Mouse (Mus musculus) left cerebral cortex, postnatal 36 days (tissue): ENCODE results near the gene Srp72. TPM values are rescaled to one million over a fixed set of nuclear protein-coding genes. Genes with fewer than 3 reads are reported as not detected.

Experiments used
- DNase-seq, 2 experiments: peaks; one replicate each; pipeline ENCODE4 v3.0.0; 2021 to 2022; ENCODE audit warnings: low spot score in 2 of 2, mixed read lengths in 1 of 2
- intact Hi-C: fragments of 180-260 bp; cut with DNase I; formaldehyde crosslinking; loops from one replicate; pipeline ENCODE4 v1.15.1; 2025
- total RNA-seq, 2 experiments: library from RNA; stranded (reverse); gene quantifications; 2 replicates each; pipeline ENCODE4 v1.2.3; 2021

The Srp72 gene
- total RNA-seq, result 100 to 1,000 TPM in 1 of 2 experiments, 10 to 100 TPM in 1; 95.5 to 105 TPM

DNA sequence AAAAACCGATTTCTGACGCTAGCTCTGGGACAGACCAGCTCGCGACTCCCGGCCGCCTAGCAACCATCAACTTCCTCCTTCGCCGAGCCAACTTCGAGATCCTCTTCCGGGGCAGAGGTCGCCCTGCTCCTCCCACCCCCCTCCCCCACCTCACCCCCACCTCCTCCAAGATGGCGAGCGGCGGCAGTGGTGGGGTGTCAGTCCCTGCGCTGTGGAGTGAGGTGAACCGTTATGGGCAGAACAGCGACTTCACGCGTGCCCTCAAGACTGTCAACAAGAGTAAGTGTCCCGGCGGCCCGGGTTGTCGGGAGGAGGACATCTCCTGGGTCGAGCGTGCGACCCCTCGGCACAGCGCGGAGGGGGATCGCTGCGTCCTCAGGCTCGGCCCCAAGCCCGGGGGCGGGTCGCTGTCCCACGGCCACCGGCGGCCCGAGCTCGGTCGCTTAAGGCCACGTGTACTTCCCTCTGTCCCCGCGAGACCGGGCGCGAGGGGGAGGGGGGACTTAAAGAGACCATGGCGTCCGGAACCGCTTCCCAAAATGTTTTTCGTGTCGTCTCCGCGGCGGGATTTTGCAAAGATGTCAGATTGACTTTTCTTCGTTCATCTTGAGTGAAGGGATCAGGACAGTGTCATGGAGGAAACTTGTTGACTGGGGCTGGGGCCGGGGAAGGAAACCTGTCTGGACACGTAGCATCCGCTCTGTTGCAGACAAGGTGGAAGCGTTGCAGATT, at the start of gene Srp72:
Srp72 (plus strand) TSS at position 130 of the 732 bp plus-strand sequence.
- intact Hi-C loops, result no loop called here
- peak; percentile 78 to 82 for DNase-seq

DNA sequence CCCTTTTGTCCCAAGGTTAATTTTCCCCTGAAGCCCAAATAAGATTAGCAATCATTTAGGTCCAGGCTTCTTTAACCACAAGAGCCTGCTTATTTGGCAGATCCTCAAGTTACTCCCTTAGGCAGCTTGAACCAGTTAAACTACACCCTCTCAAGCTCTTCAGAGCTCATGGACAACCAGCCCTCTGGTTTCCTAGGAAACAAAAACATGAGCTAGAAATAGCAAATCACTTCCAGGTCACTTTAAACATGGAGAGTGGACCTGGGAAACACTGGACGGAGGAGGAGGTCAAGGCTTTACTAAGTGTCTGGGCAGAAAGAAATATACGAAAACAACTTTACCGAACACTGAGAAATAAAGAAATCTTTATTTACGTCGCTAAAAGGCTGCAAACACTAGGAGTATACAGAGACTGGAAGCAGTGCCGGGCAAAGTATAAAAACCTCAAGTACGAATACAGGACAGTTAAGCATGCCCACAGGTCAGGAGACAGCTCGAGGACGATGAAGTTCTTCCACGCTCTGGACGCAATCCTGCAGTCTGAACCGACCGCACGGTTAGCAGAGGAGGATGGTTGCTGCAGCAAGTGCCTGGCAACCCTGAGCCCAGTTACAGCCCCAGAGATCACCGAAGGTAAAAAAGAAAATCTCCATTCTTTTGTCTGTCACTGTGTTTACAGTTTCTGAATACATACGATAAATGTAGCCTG, 46.2 kb upstream of the Srp72 start:
- intact Hi-C loops, result no loop called here
- no peak for DNase-seq

DNA sequence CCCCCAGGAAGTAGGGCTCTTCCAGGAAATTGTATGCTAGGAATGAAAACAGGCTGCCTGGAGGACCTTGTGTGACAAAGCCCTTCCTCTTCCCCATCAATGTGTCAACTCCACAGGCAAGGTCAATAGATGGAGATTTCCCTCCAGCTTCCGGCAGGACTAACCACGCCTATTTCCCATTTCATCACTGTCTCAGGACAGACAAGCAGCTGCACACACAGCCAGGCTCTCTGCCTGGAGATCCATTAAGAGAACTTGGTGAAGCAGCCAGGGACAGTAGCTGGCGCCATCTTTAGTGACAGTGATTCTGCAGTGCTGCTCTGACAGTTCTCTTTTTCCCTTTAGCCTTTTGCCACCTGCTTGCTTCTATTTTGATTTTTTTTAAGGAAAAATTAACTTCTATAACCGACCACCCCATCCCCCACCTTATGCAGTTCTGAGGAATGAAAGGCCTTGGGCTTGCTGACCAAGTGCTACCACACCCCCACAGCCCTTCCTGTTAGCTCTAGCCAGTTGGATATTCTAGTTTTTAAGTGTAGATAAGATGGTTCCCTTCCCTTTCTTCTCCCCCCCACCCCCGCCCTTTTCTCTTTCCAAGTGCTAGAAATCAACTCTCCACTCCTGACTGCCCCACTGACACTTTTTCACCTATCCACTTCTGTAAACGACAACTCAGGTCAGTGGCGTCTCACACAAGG, 45.2 kb upstream of the Srp72 start:
- no peak for DNase-seq
- intact Hi-C loops, result no loop called here

DNA sequence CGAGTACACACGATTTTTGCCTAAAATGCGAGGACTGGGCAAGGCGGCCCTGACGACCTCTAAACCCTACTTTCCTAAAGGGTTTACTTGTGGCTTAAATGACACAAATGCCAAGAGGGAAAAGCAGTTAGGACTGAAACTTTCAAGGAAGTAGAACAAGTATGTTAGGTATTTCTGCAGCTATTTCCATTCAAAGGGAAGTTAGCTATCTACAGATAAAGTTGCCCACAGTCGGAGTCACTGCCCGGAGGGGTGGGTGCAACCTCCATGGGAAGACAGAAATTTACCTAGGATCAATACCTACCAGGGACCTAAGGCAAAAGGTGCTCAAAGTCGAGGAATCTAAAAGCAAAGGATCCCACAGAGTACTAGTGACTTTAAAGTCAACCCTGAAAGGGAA, 34.8 kb upstream of the Srp72 start:
- intact Hi-C loops, result no loop called here
- no peak for DNase-seq

DNA sequence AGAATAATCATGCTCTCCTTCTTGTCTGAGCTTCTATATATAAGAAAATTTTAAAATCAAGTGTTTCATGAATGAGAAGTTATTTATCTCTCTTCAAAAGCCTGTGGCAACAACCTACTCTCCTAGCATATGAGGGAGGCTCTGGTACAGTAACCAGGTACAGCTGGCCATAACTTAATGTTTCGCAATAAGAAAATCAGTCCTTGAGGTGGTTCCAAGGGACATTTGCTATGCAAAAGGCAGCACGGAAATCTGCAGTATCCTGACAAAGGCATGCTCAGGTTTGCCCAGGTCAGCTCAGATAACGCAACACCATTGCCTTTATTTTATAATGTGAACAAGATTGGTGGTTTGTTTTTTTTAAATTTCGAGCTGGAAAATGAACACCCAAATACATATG, 32.5 kb upstream of the Srp72 start:
- DNase-seq, result no peak
- intact Hi-C loops, result no loop called here

DNA sequence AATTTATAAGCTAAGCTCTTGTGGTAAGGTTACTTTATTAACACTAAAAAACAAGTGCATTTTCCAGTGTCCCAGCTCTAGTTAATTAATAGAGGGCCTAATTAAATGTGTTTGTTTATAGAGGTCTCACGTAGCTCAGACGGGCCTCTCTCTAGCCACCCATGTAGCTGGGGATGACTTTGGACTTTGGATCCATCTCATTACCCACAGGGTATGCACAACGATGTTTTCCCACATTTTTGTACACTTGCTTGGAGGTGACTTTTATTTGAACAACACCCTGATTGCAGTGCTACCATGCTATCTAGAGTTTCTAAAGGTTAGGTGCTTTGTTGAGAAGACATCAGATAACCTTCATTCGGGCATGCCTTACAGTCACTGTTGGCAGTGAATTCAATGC, 32.0 kb upstream of the Srp72 start:
- intact Hi-C loops, result no loop called here
- no peak for DNase-seq

DNA sequence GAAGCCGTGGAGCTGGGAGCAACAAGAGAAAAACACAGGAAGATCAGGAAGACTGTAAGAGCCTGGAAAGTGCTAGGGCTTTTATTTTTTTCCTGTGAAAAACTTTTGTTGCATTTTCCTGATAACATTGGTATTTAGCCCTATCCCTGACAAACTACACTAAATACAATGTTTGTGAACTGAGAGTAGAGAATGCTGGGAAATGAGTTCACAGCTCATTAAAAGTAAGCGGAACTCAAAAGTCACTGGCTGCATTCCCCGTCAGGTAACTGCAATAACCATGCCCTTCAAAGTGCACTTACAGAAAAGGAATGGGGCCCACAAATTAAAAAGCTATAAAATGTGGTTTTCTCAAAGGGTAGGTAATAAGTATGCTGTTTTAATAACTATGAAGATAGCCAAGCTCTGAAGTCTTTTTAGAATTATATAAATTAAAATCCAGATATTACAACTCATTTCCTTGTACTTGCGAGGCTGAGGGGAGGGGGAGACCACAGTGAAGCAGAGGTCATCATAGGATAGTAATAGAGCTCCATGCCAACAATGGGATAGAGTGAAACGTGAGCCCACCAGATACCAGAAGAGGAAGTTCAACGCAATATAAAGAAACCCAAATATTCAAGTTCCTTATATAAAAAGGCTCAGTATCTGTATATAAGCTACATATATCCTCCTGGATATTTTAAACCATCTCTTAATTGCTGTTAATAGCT, 29.4 kb upstream of the Srp72 start:
- no peak for DNase-seq
- intact Hi-C loops, result no loop called here

DNA sequence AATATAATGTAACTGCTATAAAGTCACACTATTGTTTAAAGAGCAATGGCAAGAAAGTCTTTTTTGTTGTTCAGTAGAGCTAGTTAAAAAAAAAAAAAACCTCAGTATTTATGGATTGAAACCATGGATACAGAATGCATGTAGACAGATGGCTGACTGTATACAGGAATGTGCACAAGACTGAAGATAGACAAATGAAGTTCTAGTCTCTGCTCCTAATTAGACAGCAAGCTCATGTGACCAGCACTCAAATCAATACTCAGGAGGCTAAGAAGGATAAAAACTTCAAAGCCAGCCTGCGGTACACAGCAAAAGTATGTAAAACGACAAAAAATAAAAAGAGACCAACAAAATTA, 28.8 kb upstream of the Srp72 start:
- DNase-seq, result no peak
- intact Hi-C loops, result no loop called here

DNA sequence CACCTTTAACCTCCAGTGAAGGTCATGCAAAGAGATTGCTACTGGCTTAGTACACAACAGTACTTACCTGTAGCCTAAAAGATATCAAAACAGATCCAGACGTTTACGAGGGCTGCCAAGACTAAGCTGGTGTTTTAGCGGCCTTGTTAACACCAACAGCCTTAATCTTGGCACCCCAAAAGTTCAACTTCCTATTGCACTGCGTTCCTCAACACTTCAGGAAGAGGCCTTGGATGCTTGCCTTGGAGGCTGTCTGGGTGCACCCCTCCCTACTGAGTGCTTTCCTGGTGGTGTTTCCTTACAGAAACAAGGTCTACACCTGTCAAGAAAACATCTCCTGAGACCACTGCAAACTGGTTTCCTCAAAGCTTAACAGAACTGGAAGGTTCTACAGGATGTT, 27.3 kb upstream of the Srp72 start:
- no peak for DNase-seq
- intact Hi-C loops, result no loop called here

DNA sequence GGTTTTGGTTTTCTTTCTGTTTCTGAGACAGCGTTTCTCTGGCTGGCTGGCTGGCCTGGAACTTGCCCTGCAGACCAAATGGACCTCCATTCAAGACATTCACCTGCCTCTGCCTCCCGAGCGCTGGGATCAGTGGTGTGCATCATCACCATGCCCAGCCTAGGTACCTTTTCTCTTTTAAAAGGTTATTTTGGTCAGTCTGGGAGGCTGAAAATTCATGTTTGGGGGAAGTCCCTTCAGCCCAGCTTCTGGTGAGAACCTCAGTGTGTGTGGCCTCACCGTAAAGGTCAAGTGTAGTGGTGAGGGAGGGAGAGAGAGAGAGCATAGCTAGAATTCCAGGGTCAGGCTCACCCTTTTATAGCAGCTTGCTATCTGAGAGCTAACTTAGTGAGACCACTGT, 26.7 kb upstream of the Srp72 start:
- intact Hi-C loops, result no loop called here
- no peak for DNase-seq

DNA sequence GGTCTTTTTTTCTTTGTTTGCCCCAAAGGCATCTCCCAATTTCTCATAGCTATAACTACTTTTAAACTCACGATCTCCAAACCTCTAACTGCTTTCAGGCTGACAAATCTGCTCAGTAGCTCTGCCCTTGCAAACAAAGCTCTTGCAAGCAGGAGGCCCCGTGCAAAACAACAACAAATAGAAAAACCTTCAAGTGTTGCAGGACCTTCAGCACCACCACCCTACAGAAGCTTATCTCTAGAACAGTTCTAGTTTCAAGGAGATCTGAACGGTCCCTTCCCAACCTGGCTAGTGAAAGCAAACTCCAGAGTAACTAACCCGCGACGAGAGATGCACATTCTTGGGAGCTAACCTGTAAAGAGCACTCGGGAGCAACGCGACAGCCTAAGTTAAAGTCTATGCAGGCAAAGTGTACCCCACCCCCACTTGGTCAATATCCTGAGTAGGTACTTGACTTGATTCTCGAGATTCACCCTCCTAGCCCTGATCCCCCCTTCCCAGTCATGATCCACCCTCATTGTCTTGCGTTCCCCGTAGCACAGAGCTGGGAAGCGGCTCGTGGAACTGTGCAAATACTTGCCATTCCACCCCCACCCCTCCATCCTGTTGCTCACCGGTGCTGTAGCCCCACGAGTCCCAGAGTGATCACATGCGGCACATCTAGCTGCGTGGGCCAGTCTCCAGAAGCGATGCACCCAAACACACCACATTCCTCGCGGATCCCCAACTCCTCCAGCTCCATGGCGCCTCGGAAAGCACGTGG, 24.0 kb upstream of the Srp72 start:
- DNase-seq, result no peak
- intact Hi-C loops, result loop anchor here (1.0 kb wide), 1 partner anchor 45 kb away; the partner anchor contains the start of gene Aasdh

DNA sequence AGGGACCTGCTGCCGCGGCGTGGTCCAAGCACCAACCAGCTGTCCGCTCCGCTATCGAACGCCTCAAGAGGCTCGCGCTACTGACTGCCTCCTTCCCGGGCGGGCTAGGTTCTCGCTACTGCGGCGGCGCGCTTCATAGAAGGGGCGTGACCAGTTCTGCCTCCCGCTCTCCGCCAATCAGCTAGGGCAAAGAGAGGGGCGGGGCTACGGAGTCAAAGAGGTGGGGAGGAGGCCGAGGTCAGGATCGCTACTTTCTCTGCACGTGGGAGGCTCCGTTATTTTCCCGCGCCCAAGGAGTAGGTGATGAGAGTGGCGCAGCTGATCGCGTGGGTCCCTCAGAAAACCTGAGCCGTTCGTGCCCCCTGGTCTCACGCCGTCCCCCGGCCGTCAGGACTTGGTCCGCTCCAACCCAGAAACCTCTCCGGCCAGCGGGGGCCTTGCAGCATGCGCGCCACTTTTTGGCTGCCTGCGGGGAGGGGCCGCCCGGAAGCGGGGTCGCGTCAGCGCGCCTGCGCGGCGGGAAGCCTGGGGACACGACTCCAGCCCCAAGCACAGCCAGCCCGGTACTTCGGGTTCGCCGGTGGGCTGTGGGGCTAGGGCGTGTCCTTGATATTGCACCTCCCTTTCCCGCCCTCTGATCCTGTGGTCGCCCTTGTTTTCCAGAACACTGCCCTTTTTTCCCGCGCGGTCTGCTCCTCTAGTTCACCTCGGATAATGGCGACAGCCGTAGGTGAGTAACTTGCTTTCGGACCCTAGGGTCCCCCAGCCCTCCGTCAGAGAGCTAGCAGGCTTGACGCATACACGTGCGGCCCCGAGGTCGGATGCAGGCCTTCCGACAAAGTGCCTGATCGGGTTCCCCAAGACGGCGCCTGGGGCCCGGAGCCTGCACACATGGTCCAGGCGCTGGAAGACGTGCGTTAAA, 23.1 kb upstream of the Srp72 start, which contains the start of the genes Paics and Ppat:
Paics (plus strand) TSS at position 202 of the 922 bp plus-strand sequence.
Ppat (minus strand) TSS at position 473 of the 922 bp plus-strand sequence.
- DNase-seq, result peak; percentile 97
- intact Hi-C loops, result loop anchor here (1.0 kb wide), 1 partner anchor 46 kb away; the partner anchor contains the start of gene Aasdh

DNA sequence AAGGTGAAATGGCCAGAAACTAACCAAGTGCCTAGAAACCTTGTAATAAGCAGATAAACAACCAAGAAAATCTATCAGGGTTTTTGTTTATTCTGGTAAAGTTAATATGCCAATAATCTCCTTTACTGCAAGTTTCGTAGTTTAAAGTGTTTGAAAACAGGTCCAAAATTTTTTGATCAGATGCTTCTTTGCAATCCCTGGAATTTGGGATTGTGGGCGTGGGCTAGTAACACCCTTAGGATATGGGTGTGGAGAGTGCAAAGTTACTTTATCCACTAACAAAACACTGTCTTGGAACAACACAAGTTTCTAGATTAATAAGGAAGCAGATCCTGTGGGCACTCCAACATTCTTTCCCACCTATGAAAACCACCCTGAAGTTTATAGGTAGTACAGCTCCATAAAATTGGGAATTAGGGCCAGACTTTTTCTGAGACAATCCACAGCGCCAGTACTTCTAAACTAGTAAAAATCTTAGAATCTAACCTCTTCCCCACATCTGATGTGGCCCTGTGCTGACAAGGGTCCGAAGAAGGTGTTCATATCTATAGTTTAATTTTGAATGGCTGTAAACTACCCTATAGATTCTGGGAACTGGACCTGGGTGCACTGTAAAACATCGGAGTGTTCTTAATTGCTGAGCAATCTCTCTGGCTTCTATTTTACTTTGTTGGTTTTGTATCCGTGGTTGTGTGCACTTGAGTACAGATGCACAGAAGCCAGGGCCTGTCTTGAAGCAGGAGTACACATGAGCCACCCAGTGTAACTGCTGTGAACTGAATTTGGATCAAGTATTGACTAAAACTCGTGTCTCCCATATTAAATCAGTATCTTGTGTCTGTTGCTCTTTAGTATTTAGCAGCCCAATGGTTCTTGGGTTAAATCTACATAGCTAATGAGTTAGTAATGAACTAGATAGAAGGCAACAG, 22.1 kb upstream of the Srp72 start:
- DNase-seq, result no peak
- intact Hi-C loops, result no loop called here

DNA sequence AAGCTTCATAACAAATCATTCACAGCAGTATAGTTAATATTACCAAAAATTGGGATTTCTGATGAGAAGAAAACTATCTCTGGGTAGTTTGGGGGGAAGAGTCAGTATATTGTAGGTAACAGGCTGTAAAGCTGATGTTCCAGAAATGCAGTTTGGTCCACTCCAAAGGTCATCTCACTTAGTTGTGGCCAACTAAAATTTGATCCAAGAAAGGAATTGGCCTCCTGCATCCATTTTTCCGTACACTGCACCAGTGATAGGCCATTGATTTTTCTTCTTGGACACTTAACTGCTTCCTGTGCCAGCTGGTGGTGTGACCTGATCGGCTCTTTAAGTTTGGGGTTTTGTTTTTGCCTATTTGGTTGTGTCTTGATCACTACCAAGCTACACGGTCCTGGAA, 20.7 kb upstream of the Srp72 start:
- no peak for DNase-seq
- intact Hi-C loops, result no loop called here

DNA sequence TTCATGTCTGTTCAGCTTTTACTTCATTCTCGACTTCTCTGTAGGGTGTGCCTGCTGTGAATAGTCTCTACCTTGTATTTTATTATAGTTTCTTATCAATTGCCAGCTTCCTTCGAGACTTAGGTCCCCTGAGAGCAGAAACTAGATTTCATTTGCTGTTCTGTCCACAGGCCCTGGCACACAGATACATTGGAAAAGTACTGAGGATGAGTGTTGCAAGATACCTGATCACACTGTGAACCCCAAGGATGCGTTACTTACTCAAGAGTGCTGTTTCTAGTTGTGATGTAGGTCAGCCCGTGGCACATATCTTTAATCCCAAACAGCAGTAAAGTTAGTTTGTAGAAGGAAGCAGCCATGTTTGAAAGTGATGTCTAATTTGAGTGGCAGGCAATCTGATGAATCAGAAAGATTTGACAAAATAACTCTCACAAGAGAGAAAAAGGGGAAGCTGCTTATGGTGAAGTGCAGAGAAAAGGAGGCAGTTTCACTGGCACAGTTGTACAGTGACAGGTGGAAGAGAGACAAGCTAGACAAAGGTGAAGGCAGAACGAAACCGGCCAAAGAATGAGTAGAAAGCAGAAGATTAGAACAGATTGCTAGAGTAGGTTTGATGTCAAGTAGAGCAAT, 20.1 kb upstream of the Srp72 start:
- intact Hi-C loops, result no loop called here
- no peak for DNase-seq

DNA sequence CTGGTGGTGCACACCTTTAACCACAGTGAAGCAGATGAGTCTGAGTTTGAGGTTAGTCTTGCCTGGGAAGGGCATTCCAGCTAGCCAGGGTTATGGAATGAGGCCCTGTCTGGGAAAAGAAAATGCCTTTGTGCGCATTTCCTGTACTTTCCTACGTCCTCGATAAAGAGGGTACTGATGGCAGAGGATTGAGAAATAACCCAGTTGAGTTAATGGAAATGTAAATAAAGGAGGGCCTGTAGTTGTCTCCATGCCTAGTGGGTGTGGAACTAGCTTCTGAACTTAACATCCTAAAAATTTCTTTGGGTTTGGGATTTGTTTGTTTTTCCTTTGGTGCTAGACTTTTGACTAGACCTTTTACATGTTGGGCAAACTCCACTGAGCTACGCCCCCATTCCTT, 19.0 kb upstream of the Srp72 start:
- intact Hi-C loops, result no loop called here
- no peak for DNase-seq

DNA sequence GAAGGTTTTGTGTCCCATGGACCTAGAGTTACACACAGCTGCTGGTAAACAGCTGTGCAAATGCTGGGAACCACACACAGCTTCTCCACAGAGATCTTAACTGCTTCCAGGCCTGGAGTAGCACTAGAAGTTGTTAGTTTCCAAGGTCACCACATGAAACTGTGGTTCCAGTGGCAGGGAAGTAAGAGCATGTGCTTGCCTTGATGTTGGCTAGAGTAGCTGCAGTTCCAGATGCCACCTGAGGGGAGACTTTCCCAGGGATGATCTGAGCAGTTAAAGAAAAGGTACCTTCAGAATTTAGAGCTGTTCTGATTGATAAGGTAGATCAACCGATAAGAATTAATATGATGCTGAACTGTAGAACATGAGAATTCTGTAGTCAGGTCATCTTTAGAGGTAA, 16.5 kb upstream of the Srp72 start:
- DNase-seq, result no peak
- intact Hi-C loops, result no loop called here
